Mouse (Mus musculus): Measurements from ENCODE around the gene Clca3a2. TPM values are rescaled to one million over a fixed set of nuclear protein-coding genes. Genes with fewer than 3 reads are reported as not detected.
"Not testable (repeated sequence)": the region's sequence is repeated elsewhere in the genome, so short reads cannot be mapped to it uniquely, and the experiment has no call there.

Gene Clca3a2
- polyA plus RNA-seq, 1 experiment from 2014 or later = 0.29 TPM

DNA sequence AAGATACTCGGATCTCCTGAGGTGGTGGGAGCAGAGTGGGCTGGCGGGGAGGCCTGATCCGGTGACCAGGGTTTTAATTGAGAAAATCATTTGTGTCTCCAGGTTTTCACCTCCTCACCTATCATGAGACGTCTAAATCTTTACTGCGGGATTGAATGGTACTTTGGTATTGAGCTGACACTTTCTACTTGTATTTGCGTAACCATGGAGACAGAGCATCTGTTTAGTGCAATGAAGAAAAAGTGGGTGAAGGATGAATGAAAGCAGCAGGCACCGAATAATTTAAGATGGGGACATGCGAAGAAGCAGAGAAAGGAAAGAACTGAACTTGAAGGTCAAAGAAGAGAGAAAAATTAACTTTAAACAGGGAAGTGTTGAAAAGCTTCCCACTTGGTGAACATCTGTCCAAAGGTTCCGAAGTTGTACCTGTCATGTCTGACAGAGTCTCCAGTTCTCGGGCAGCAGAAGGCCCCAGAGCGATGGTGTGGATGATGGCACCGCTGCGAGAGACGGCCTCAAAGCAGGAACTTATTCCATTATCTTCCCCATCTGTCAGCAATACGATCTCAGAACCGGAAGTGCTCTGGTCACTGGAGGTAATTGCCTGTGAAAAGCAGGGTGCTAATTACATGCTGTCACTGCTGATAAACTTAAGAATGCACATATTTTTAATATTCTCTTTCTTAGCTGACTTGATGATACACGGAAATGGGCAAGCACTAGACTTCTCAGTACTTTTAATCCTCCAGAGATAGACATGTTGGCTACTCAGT lies 11.0 kb downstream of the Clca3a2 start:
- WGBS = 71% methylated on average over 13 of the region's 17 CpGs
- H3K27me3 ChIP-seq (ENCODE audit: control insufficient read depth, insufficient read depth, low read length); H3K9me3 ChIP-seq (ENCODE audit: control insufficient read depth, low read length); ATAC-seq (ENCODE audit: low FRiP score); H3K9ac ChIP-seq (ENCODE audit: low read depth, low read length); H3K4me1 ChIP-seq (replicated peaks; ENCODE audit: control insufficient read depth, insufficient read depth, low read length); H3K4me3 ChIP-seq (ENCODE audit: low read depth, low read length); H3K27ac ChIP-seq (ENCODE audit: low read depth, low read length); H3K4me2 ChIP-seq (replicated peaks; ENCODE audit: low read depth, low read length); DNase-seq (ENCODE audit: low spot score); H3K36me3 ChIP-seq (ENCODE audit: control insufficient read depth, insufficient read depth, low read length): not testable (repeated sequence)

DNA sequence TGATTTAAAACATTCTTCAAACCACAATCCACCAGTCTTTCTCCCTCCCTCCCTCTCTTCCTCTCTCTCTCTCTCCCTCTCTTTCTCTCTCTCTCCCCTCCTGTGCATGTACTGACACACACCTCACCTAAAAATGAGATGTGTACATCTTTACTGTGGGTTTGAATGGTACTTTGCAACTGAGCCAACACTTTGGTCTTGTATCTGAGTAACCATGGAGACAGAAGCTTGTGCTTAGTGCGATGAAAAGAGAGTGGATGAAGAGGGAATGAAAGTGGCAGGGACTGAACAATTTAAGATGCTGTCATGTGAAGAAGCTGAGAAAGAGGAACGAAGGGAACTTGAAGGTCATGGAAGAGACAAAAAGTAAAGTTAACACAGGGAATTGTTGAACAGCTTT lies 12.7 kb downstream of the Clca3a2 start:
- not testable (repeated sequence) for H3K9ac ChIP-seq (ENCODE audit: low read depth, low read length); H3K36me3 ChIP-seq (ENCODE audit: control insufficient read depth, insufficient read depth, low read length); H3K4me1 ChIP-seq (replicated peaks; ENCODE audit: control insufficient read depth, insufficient read depth, low read length); H3K9me3 ChIP-seq (ENCODE audit: control insufficient read depth, low read length); ATAC-seq (ENCODE audit: low FRiP score); H3K27me3 ChIP-seq (ENCODE audit: control insufficient read depth, insufficient read depth, low read length); H3K27ac ChIP-seq (ENCODE audit: low read depth, low read length); H3K4me3 ChIP-seq (ENCODE audit: low read depth, low read length); H3K4me2 ChIP-seq (replicated peaks; ENCODE audit: low read depth, low read length); DNase-seq (ENCODE audit: low spot score)
- 76% methylated on average over 2 of the region's 2 CpGs for WGBS

GRCm38 (mm10) chr3:144801861-144802260 lies 17.4 kb downstream of the Clca3a2 start:
- Histone ChIP-seq H3K9ac (ENCODE audit: low read depth, low read length) (no peak overlapping the region), H3K4me1 (replicated peaks; ENCODE audit: control insufficient read depth, insufficient read depth, low read length) (no peaks in the 10 kb centered on the region), H3K27ac (ENCODE audit: low read depth, low read length) (no peak overlapping the region), H3K4me3 (ENCODE audit: low read depth, low read length) (no peak overlapping the region), H3K27me3 (ENCODE audit: control insufficient read depth, insufficient read depth, low read length) (no peaks in the 10 kb centered on the region), H3K4me2 (replicated peaks; ENCODE audit: low read depth, low read length) (no peak overlapping the region), H3K9me3 (ENCODE audit: control insufficient read depth, low read length) (no peaks in the 10 kb centered on the region), H3K36me3 (ENCODE audit: control insufficient read depth, insufficient read depth, low read length) (no peaks in the 10 kb centered on the region)
- DNase-seq (ENCODE audit: low spot score) (peak; percentile 63), ATAC-seq (ENCODE audit: low FRiP score) (0 out of 2 replicates have a peak, but pooled peaks have one; percentile 43)
- WGBS = 34% methylated on average over 8 of the region's 8 CpGs

DNA sequence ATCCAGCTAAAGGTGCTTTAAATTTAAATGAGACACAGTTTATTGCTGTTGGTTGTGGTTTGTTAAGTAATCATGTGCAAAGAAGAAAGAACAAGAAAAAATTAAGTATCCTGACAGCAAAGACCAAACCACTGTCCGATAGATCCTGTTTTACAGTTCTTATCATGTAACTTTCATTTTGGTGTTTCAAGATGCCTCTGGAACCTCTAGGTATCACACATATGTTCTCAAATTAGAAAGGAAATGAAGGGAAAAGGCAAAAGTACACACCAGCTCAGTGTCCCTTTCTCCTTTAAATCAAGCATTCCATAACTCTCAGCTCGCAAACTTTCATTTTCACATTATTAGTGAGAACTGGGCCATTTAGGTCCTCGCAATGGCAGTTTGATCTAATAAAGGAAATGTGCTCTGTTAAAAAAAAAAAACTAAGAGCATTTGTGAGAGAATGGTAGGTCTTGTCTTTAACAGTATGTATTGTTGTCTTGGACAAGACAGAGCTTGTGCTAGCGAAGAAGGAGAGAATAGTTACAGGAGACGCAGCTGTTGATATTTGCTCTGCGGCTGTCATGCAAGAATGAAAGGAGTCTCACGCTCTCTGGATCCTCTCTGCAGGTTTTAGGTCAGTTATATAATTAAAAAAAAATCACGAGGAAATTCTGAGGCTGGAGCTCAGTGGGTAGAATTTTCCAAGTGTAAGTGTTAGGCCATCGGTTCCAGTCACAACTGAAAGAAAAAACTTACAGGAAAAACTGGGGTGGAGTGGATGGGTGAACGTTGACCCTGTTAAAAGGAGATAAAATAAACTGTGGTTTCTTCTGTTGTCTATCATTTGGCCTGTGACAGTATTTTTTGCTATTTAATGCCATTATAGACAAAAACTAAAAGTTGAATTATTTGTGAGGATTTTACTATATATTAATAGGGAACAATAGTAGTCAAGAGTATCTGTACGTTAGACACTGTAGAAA lies 33.8 kb downstream of the Clca3a2 start:
- no peak overlapping the region for H3K9ac ChIP-seq (ENCODE audit: low read depth, low read length)
- no peak for DNase-seq (ENCODE audit: low spot score)
- H3K9me3 ChIP-seq (ENCODE audit: control insufficient read depth, low read length) = no peaks in the 10 kb centered on the region
- no peaks in the 10 kb centered on the region for H3K4me1 ChIP-seq (replicated peaks; ENCODE audit: control insufficient read depth, insufficient read depth, low read length)
- H3K27me3 ChIP-seq (ENCODE audit: control insufficient read depth, insufficient read depth, low read length) = no peaks in the 10 kb centered on the region
- no peak overlapping the region for H3K27ac ChIP-seq (ENCODE audit: low read depth, low read length)
- 90% methylated on average over 11 of the region's 11 CpGs for whole genome bisulfite sequencing
- H3K4me3 ChIP-seq (ENCODE audit: low read depth, low read length) = no peak overlapping the region
- no peak for ATAC-seq (ENCODE audit: low FRiP score)
- H3K4me2 ChIP-seq (replicated peaks; ENCODE audit: low read depth, low read length) = no peak overlapping the region
- H3K36me3 ChIP-seq (ENCODE audit: control insufficient read depth, insufficient read depth, low read length) = no peaks in the 10 kb centered on the region

DNA sequence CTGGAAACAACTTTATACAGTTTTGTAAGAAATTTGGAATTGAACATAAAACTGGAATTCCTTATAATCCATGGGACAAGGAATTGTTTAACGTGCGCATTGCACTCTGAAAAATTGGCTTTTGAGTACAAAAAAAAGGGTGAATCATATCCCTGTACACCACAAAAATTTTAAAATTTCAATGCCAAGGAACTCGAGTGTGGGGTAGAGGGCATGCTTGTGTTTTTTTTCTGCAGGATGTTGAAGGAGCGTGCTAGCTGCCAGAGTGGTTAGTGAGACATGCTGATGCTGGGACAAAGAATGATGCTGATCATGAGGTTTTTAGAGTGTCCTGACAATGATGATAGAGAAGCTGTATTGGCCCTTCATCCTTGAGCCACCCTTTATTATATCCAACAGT lies 54.1 kb downstream of the Clca3a2 start:
- WGBS = 89% methylated on average over 4 of the region's 4 CpGs
- H3K9ac ChIP-seq (ENCODE audit: low read depth, low read length) = no peak overlapping the region
- no peak overlapping the region for H3K27ac ChIP-seq (ENCODE audit: low read depth, low read length)
- H3K27me3 ChIP-seq (ENCODE audit: control insufficient read depth, insufficient read depth, low read length) = no peaks in the 10 kb centered on the region
- H3K4me1 ChIP-seq (replicated peaks; ENCODE audit: control insufficient read depth, insufficient read depth, low read length) = no peaks in the 10 kb centered on the region
- H3K36me3 ChIP-seq (ENCODE audit: control insufficient read depth, insufficient read depth, low read length) = no peaks in the 10 kb centered on the region
- ATAC-seq (ENCODE audit: low FRiP score) (no peak), DNase-seq (ENCODE audit: low spot score) (no peak)
- H3K4me3 ChIP-seq (ENCODE audit: low read depth, low read length) = no peak overlapping the region
- no peak overlapping the region for H3K4me2 ChIP-seq (replicated peaks; ENCODE audit: low read depth, low read length)
- no peaks in the 10 kb centered on the region for H3K9me3 ChIP-seq (ENCODE audit: control insufficient read depth, low read length)

- ATAC-seq (ENCODE audit: low FRiP score) (no peak), DNase-seq (ENCODE audit: low spot score) (no peak)
- Histone ChIP-seq H3K9me3 (ENCODE audit: control insufficient read depth, low read length) (no peaks in the 10 kb centered on the region), H3K4me2 (replicated peaks; ENCODE audit: low read depth, low read length) (no peak overlapping the region), H3K27ac (ENCODE audit: low read depth, low read length) (no peak overlapping the region), H3K27me3 (ENCODE audit: control insufficient read depth, insufficient read depth, low read length) (no peaks in the 10 kb centered on the region), H3K4me1 (replicated peaks; ENCODE audit: control insufficient read depth, insufficient read depth, low read length) (no peaks in the 10 kb centered on the region), H3K9ac (ENCODE audit: low read depth, low read length) (no peak overlapping the region), H3K36me3 (ENCODE audit: control insufficient read depth, insufficient read depth, low read length) (no peaks in the 10 kb centered on the region), H3K4me3 (ENCODE audit: low read depth, low read length) (no peak overlapping the region)
- WGBS = 74% methylated on average over 6 of the region's 6 CpGs
These were observed 57.8 kb downstream of the Clca3a2 start for GRCm38 (mm10) chr3:144761454-144761853.

DNA sequence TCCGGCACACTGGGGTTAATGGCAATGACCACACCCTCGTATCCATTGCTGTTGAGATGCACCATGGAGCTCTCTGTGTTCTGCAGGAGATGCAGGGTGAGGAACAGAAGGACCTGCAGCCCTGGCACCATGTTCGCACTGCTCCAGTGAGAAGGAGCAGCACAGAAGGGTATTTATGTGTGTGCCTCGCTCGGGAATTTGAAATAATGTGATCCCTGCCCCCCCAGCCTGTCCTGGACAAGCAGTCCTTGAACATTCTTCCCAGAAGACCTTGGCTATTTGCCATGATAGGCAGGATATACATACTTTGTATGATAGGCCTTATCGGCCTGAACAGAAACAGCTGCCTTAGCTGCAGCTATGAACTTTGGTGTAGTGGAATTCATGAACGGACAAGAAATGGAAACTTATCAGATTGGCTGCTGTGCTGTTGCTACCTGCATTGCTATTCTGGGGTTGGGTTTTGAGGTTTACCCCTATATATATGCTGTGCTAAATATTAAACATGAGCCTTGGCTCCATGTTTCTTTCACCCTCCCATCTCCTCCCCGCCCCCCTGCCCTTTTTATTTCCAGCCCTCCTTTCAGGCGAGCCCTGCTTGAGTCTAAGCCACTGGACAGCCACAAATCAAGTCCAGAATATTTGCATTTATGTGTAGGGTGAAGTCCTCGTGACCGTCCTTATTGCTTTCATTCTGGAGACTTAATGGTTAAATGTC lies 58.5 kb downstream of the Clca3a2 start, which contains the start of gene Clca3a1:
Gene Clca3a1, minus strand, starts transcription at position 386 of the 718 bp plus-strand sequence.
- ATAC-seq (ENCODE audit: low FRiP score) = no peak
- Histone ChIP-seq H3K36me3 (ENCODE audit: control insufficient read depth, insufficient read depth, low read length) (no peaks in the 10 kb centered on the region), H3K9ac (ENCODE audit: low read depth, low read length) (no peak within 1 kb of the TSS), H3K27ac (ENCODE audit: low read depth, low read length) (no peak within 1 kb of the TSS), H3K9me3 (ENCODE audit: control insufficient read depth, low read length) (no peaks in the 10 kb centered on the region), H3K4me3 (ENCODE audit: low read depth, low read length) (no peak within 1 kb of the TSS), H3K4me2 (replicated peaks; ENCODE audit: low read depth, low read length) (no peak within 1 kb of the TSS), H3K27me3 (ENCODE audit: control insufficient read depth, insufficient read depth, low read length) (no peaks in the 10 kb centered on the region), H3K4me1 (replicated peaks; ENCODE audit: control insufficient read depth, insufficient read depth, low read length) (no peaks in the 10 kb centered on the region)
- WGBS = 85% methylated on average over 9 of the region's 11 CpGs
- no peak for DNase-seq (ENCODE audit: low spot score)

DNA sequence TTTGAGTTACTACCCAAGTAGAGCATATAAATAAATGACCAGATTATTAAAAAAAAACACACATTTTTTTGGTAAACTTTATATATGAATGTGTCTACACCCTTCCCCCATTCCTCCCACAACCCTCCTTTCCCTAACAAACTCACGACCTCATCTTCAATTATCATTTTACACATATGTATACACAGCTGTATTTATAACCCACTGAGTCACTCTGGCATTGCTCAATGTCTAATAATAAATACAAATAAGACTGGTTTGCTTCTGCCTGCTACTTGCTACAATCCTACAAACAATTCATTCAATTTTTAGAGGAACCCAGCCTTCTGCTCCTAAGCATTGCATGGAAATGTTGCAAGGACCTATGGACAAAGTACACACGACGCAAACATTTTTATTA lies 59.6 kb downstream of the Clca3a2 start:
- no peak overlapping the region for H3K4me2 ChIP-seq (replicated peaks; ENCODE audit: low read depth, low read length)
- H3K27ac ChIP-seq (ENCODE audit: low read depth, low read length) = no peak overlapping the region
- H3K4me3 ChIP-seq (ENCODE audit: low read depth, low read length) = no peak overlapping the region
- no peaks in the 10 kb centered on the region for H3K4me1 ChIP-seq (replicated peaks; ENCODE audit: control insufficient read depth, insufficient read depth, low read length)
- no peak for ATAC-seq (ENCODE audit: low FRiP score)
- H3K9me3 ChIP-seq (ENCODE audit: control insufficient read depth, low read length) = no peaks in the 10 kb centered on the region
- WGBS = 81% methylated on average over 3 of the region's 3 CpGs
- no peaks in the 10 kb centered on the region for H3K36me3 ChIP-seq (ENCODE audit: control insufficient read depth, insufficient read depth, low read length)
- no peak overlapping the region for H3K9ac ChIP-seq (ENCODE audit: low read depth, low read length)
- no peaks in the 10 kb centered on the region for H3K27me3 ChIP-seq (ENCODE audit: control insufficient read depth, insufficient read depth, low read length)
- DNase-seq (ENCODE audit: low spot score) = no peak

Data from hindbrain, embryonic 11.5 days (tissue).